Mouse (Mus musculus) lung, postnatal 25 days (tissue): ENCODE measurements around the gene Timp2.

Experiments used
- DNase-seq: peaks from one replicate; pipeline ENCODE4 v3.0.0; 2022; ENCODE audit warnings: low spot score

The Timp2 gene

DNA sequence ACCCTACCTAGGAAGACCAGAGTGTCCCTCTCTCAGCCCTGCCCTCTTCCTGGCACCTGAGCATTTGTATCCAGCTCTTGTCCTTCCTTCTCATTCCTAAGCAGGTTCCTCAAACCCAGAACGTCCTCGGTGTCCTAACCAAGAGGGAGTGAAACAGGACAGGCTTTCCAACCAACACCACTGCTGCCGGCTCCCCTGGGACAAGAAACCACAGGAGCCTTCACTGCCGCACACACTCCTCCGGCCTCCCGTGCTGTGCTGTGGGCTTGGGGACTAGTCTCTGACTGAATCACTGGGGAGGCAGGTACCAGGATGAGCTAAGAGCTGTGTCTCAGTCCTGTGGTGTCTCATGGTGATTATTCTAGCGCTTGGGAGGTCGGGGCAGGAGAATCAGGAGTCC, 14.1 kb upstream of the Timp2 start:
- DNase-seq: no peak

DNA sequence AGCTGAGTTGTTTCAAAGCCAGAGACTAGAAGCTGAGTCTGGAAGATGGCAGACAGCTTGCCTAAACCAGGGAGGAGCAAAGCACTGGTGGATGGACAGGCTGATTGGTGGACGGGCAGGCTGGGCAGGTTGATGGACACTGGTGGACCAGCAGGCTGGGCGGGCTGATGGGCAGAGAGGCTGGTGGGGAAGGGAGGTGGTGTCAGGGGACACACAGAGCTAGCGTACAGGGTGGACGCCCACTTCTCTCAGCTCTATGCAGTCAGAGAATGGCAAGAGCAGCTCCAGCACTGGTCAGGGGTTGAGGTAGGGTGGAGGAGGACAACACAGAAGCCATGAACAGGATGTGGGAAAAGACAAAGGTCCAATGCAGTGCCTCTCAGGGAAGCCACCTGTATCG, 13.7 kb upstream of the Timp2 start:
- DNase-seq: no peak

DNA sequence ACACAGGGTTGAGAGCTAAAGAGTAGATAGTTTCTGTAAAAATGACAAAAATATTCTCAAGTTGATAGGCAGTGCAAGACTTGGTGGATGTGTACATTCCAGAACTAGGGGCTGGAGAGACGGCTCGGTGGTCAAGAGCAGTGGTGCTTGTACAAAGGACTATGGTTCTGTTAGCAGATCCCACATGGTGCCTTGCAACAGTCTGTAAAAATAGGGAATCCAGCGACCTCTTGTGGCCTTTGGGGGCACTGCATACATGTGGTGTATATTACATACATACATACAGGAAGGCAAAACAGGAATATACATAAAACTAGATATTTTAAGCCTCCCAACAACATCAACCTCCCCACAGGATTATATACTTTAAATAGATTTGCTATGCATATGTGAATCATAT, 12.8 kb upstream of the Timp2 start:
- DNase-seq: no peak

DNA sequence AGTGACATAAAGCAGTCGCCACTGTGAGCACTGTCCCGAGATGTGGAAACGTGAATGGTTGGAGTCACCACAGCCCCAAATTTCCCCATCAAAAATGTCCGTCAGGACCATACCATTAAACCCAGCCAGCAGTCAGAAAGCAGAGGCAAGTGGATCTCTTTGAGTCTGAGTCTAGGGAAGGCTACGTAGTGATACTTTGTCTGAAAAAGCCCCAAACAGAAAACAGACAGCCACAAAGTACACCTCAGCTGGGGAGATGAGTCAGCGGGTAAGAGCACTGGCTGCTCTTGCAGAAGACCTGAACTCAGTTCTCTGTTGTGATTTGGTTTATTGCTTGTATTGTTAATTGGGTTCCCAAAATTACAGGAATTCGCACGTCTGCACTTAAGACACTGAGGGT, 11.0 kb upstream of the Timp2 start:
- no peak for DNase-seq

DNA sequence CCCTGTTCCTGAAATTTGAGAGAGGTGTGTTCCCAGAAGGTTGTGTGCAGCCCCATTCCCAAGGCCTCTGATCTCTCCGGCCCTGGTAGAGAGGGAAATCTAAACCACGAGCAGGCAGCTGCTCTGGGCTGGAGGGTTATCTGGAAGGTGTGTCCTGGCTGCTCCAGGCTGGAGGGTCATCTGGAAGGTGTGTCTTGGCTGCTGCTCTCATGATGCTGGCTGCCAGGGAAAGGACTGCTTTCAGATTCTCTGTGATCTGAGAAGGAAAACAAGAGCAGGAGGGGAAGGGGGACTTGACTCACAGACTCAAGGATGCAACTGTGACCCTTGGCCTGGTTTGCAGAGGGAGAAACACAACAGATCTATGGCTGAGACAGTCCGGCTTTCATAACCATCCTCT, 10.6 kb upstream of the Timp2 start:
- no peak for DNase-seq

DNA sequence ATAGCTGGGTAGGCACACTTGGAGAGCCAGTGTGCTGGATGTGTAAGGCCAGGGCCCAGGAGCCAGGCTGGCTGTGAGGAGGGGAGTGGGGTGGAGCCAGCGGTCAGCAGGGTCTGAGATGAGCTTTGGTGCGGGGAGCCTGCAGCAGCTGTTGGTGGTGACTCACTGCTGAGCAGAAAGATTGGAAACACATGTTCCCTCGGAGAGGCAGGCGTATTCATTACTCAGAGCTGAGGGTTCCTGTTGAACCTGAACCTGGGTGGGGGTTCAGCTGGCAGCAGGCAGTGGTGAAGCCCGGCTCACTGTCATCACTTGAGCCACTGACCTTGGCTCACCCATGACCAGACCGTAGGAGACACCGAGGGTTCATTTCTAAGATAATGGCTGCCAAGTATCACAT, 9.6 kb upstream of the Timp2 start:
- no peak for DNase-seq

DNA sequence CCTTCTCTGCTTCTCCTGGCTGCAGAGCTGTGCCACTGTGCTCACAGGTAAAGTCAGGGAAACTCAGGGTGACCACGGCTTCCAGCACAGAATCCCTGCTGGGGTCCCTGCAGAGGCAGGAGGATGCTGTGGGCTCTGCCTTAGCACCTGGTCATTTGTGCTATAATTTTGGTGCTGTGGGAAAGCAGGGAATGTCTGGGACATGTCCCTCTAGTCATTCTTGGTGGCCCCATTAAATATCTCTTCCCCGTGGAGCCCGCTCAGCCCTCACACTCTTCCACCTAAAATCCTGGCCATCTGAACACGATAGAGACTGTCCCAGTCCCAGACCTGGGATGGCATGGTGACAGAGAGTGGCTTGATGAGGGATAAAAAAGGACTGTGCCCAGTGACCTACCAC, 8.5 kb upstream of the Timp2 start:
- DNase-seq: no peak

DNA sequence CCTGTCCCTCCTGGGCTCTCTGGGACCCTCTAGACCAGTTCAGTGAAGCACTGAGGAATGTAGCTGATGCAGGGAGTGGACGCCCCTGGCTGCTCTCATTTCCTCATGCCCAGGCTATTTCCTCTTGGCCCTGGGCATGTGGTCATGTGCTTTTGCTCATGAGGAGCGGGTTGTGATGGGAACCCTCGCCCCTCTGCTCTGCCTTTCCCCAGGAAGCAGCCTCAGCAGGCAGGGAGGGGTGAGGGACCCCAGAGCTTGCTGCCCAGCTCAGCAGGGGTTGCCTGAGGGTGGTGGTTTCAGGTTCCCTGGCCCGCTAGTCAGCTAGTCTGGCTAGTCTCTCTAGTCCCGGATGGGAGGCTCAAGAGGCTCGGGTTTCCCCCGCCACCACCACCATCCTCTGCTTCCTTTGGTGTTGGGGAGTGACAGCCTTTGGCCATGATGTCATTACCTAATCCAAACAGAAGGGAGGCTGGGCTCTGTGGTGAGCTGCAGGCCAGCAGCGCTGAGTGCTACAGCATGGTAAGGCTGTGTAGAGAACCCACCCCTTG, 7.5 kb upstream of the Timp2 start:
- DNase-seq: peak; percentile 81

DNA sequence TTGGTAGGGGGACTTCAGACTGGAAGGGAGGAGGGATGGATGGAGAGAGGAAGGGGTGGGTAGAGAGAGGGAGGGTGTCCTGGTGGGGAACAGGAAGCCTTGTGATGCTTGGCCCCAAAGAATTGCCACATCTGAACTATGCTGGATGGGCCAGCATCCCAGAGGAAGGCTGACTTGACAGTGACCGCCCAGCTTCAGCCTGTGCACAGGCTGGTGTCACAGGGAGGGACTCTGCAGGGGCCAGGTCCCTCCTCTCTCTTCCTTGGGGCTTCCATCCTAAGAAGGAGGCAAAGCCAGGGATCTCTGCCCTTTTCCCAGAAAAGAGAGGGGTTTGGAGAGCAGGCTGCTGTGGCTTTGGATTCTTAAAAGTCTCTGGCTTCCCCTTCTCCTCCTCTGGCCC, 7.0 kb upstream of the Timp2 start:
- no peak for DNase-seq

DNA sequence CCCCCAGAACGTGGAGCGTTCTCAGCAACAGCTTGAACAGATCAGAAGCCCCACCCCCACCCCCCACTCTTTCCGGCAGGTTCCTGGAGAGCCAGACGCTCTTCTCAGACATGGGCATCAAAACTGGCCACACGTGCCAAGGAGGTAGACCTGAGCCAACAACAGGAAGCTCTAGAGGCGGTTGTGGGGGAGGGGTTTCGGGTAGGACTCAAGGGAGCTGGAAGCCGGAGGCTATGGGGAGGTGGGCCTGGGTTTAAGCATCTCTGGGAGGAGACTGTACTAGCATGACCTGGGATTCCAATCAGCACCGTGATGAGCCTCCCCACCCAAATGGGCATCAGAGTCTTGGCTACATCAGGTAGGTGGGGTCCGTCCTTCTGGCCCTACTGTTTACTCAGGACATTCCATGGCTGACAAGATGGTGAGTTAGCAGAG, 5.4 kb upstream of the Timp2 start:
- DNase-seq: peak; percentile 68

DNA sequence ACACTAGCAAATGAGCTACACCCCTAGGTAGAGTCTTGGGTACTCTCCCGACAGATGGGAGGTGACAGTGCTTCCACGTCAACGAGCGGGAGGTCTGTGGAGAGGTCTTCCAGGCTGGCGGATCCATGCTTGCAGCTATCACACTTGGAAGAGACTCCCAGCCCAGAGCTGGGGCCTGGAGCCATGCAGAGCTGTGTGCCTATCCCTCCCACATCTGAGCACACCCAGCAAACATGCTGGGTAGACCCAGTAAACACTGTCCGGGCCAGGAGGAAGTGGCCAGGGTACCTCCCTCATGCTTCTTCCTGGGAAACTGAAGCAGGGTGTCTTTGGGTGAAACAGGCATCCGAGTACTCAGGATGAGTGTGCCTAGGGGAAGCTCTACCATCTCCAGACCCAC, 5.0 kb upstream of the Timp2 start:
- DNase-seq: peak; percentile 73

DNA sequence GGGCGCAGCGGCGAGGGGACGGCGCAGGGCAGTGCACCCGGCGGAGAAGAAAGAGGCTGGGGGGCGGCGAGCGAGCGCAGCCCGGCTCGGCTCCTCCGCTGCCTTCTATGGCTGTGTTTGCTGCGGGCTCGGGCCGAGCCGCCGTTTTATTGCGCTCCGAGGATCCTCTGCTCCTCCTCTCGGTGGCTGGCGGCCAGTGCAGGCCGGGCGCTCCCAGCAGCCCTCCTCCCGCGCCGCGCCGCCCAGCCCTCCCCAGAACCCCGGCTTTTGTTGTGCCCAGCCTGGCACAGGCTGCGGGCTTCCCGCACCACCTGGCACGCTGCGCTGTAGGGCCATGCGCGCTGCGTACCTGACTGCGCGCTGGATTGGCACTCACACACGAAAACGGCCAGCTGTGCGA, 335 bp downstream of the Timp2 start:
- DNase-seq: peak; percentile 91

DNA sequence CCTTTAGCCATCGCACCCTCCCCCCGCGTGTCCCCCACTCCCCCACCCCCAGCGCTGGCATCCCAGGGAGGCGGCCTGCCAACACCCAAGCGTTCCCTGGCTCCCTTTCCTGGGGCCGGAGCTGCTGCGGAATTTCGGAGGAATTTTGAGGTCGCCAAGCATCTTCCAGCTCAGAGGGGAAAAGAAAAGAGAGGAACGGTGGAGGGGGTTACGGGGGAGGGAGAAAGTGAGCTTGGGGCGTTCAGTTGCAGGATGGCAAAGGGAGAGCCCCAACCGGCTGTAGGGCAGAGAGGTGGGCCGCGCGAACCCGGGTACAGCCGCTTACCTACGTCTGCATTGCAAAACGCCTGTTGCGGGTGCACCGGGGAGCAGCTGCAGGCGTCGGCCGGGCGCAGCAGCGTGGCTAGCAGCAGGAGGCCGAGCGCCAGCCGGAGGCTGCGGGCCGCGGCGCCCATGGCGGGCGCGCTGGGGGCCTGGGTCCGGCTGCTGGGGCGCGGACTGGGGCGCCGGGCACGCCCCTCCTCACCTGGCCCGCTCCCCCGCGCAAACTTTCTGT, 826 bp downstream of the Timp2 start:
- no peak for DNase-seq

DNA sequence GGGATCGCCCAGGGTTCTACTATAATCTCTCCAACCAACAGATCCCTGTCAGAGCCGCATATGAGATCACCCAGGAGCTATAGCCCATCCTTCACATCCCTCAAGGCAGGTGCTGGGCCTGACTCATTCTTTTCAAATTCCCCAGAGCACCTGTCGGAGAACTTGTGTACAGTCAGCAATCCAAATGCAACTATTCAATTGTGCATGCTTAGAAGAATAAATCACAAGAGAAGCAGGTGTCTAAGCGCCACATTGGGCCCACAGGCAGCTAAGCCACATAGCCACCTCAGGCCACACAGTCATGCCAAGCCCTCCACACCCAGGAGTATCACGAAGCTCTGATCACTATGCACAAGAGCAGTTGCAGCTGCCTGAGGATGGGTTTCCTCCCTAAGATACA, 6.0 kb downstream of the Timp2 start:
- no peak for DNase-seq

DNA sequence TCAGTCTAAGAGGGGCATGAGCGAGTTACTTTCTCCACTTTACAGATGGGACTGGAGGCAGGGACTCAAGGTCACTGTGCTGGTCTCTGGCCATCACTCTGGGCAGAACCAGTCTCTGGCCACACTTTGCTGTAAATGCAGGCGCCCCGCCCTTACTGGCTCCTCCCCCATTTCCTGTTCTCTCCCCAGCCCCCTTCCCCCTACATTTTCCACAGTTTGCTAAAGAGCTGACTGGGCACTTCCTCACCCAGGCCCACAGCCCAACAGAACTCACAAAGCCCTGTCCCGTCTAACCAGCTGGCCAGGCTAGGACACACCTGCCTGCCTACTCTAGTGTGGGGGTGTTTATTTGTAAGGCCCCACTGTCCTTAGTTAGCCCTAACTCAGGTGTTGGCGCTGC, 6.7 kb downstream of the Timp2 start:
- peak; percentile 77 for DNase-seq

DNA sequence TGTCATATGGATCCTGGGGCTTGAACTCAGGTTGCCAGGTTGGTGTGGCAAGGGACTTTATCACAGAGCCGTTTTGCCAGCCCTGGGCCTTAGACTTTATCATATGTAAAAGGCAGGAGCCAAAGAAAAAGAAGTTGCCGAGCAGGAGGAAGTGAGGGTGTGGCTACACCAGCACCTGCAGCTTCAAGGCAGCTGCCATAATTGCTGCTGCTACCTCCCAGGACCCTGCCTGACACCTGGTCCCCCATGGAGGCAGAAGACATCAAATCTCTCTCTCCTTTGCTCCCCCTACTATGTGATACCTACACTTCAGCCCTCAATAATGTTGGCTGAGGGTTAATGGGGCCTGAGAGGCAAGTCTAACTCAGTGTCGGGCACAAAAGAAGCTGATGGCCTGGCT, 7.1 kb downstream of the Timp2 start:
- no peak for DNase-seq

DNA sequence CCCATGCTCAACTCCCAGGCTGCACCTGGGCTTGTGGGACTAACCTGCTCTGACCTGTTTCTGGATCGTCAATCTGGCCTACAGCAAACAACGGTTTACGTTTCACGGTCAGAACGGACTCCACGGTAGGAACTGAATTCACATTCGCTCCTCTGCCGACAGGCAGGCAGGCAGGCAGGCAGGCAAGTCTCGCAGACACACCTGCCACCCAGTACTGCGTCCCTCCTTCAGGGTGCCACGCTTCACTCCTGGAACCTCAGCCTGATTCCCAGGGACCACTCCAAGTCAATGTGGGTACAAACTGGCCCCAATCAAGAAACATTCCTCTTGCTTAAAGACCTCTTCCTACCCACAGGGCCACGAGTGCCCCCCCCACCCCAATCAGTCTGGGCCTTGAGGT, 7.6 kb downstream of the Timp2 start:
- DNase-seq: no peak

DNA sequence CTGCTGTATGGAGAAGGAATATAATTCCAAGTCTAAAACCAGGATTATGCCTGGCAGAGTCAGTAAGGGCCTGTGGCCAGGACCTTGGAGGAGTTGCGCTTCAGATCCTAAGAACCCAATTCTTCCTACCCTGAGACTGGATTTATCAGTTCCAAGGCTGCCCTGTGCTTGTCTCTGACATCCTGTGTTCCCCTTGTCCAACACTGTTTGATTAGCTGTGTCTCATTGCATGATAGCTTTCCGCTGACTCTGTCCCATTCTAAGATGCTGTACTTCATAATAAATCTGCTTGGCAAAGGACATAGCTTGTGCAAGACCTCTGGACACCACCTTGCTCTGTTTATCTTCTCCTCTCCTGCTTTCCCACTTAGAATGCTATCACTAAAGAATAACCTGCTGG, 8.1 kb downstream of the Timp2 start:
- DNase-seq: no peak

DNA sequence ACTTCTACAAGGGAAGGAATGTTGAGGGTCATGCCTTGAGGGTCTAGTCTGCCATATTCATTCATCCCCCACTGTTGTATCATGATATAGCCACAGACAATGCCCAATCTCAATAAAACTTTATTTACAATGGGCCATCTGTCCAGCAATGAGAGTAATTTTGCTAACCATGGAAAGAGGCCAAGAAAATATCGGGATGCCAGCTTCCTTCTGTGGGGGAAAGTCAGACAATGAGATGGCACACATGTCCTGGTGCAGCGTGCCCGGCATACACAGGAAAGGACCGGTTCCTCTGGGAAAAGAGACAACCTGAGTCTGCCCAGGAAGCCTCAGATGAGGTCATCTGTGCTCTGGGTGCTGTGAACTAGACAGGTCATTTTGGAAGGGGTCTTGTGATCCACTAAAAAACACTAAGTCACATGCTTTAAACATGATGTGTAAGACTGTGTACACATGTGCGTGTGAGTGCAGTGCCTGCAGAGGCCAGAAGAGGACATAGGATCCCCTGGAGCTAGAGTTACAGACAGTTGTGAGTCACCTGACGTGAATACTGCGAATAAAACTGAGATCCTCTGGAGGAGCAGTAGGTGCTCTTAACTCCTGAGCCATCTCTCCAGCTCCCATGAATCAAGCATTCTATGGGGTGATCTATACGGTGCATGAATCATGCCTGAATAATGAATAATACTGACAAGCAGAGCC, 9.0 kb downstream of the Timp2 start:
- DNase-seq: no peak

DNA sequence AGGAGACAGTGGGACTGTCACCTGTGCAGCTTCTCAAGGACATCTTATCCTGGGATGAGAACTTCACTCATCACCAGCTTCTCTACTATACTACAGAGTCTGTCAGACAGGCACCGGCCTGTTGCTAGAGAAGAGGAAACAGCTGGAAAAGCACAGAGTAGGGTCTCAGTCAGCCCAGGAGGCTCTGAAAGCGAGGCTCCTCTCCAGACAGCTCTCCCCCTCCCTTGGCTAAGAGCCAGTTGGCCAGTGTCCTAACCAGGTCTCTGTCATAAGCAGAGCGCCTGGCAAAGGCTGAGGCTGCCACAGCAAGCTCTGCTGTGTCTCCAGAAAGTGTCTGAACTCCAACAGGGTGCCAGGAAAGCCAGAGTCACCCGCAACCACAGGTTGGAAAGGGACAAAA, 9.8 kb downstream of the Timp2 start:
- no peak for DNase-seq

DNA sequence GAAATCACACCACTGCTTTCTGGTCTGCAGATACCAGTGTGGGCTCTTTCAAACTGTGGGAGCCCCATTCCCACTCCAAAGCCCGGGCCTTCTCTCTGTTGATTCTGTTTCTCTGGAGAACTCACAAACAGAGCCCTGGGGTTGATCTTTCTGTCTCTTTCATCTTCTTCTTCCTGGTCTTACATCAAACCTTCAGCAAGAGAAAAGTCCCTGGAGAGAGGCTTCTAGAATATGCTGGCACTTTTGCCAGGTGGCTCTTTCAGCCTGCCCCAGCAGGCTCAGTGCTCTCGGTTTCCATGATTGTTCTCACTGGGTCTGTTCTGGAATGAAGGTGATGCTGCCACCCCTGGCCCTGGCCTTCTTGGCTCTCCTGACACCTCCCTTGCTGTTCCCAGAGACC, 11.9 kb downstream of the Timp2 start:
- no peak for DNase-seq

DNA sequence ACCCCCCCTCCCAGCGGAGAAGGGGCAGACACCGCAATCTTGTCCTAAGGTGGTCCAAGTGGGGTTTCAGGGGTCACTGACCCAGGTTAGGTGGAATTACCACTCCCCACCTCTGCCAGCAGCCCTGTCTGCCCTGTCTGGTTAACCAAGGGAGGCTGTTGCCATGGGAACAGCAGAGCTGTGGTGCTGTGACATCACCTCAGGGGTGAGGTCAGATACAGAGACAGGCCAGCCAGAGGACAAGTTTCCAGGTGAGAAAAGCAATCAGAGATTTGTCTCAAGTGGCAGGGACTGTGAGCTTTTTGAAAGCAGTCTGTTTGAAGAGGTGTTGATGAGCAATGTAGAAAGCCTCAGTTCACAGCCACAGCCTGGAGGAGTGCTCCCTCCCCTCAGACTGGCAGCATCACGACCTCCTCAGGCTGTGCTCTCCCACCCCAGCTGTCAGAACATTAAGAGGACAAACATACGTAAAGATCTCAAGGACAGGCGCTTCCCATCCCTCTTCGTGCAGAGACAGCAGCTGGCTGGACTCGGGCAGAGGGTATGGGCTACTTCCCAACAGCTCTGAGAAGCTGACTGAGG, 13.0 kb downstream of the Timp2 start, which contains the start of gene Cep295nl:
Gene Cep295nl (minus strand): TSS at position 101 of the 582 bp plus-strand sequence.
- no peak for DNase-seq

DNA sequence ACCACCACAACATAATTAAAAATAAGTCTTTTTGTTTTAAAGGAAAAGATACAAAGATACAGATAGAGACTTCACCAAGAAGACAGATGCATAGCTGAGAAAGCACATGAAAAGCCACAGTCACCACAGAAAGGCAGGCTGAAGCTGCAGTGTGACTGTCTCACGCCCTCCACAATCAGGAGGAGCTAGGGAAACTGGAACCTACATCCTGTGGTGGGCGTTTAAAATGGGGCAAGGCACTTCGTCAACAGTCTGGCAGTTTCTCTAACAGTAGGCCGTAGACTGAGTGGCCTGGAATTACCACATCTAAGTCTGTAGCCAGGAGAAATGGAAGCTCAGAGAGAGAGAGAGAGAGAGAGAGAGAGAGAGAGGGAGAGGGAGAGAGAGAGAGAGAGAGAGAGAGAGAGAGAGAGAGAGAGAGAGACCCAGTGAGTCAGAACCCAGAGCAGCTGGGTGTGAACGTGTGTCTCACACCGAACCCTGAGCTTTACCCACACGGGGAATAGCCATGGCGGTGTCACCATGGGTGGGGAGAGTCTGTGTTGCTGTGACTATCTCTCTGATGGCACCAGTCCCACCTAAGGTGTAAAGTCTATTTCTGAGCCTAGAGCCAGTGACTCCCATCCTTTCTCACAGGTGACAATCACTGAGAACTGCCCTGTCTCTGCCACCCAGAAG, 17.9 kb downstream of the Timp2 start:
- no peak for DNase-seq
